8 mouse cellular contexts compared by ENCODE assay signal in the genomic region with DNA sequence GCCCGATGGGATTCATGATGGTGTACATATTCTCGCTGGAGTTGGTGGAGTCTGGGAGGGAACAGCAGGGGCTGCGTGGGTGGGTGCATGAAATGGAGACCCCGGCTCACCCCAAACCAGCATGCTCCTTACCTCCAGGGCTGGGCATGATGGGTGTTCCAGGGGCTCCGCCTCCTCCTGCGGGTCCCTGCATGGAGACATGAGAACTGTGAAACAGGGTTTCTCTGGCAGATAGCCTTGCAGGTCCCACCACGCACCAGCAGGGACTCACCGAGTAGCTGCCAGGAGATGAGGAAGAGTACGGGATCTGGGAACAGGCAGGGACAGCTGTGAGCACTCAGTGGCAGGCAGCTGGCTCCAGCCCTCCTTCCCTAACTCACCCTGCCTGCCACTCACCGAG. TPM values are rescaled to one million over a fixed set of nuclear protein-coding genes. Genes with fewer than 3 reads are reported as not detected.
DNase-seq lines count a peak whose midpoint lies in the region; ATAC-seq and TF ChIP-seq lines count a peak whose summit lies in the region.

No protein-coding gene starts in this region.

- peak overlapping the region; percentile 45 for H3K4me3 ChIP-seq in kidney, embryonic 14.5 days (ENCODE audit: low read length)
- peak overlapping the region; percentile 53 for H3K4me3 ChIP-seq in forebrain, embryonic 16.5 days (replicated peaks; ENCODE audit: low read length)
- no peak overlapping the region for H3K4me3 ChIP-seq in liver, postnatal 0 days (ENCODE audit: low read depth, low read length)

- no peak for DNase-seq in kidney, adult 11 months
- peak; percentile 78 for DNase-seq in R1 (ENCODE audit: low read depth, low spot score)
- DNase-seq in liver, postnatal 0 days = no peak
- no peak for DNase-seq in spleen, postnatal 36 days (ENCODE audit: low spot score in 2 of 2)
- no peak for DNase-seq in frontal cortex, adult 2 months (ENCODE audit: extremely low spot score in 1 of 2, low spot score in 1 of 2)

- peaks cover 63% of the 10 kb centered on the region for H3K4me1 ChIP-seq in kidney, embryonic 14.5 days (ENCODE audit: control insufficient read depth, insufficient read depth, low read length)
- peaks cover 52% of the 10 kb centered on the region for H3K4me1 ChIP-seq in forebrain, embryonic 16.5 days (replicated peaks; ENCODE audit: control insufficient read depth, insufficient read depth, low read length)
- H3K4me1 ChIP-seq in liver, postnatal 0 days (ENCODE audit: insufficient read depth) = peaks cover 34% of the 10 kb centered on the region

- peak overlapping the region; percentile 69; the same call in 1 of the 2 replicates for H3K9ac ChIP-seq in kidney, embryonic 14.5 days (ENCODE audit: low read depth, low read length)
- peak overlapping the region; percentile 54 for H3K9ac ChIP-seq in forebrain, embryonic 16.5 days (replicated peaks; ENCODE audit: low read depth, low read length)
- no peak overlapping the region for H3K9ac ChIP-seq in liver, postnatal 0 days (replicated peaks)

- H3K27ac ChIP-seq in kidney, embryonic 14.5 days (ENCODE audit: low read depth, low read length) = peak overlapping the region; percentile 62
- no peak overlapping the region for H3K27ac ChIP-seq in forebrain, embryonic 16.5 days (ENCODE audit: low read length)
- no peak overlapping the region for H3K27ac ChIP-seq in liver, postnatal 0 days (ENCODE audit: low read depth)

- ATAC-seq in kidney, embryonic 14.5 days (ENCODE audit: low FRiP score, low TSS enrichment) = no peak
- ATAC-seq in forebrain, embryonic 16.5 days = peak; percentile 1; the same call in 1 of the 2 replicates
- no peak for ATAC-seq in liver, postnatal 0 days
- no peak for ATAC-seq in CD4-positive, CD25-positive, alpha-beta regulatory T cell, adult 4 months

- WGBS in kidney, embryonic 14.5 days = 16% methylated on average over 10 of the region's 10 CpGs
- 14% methylated on average over 10 of the region's 10 CpGs for WGBS in forebrain, embryonic 16.5 days
- WGBS in liver, postnatal 0 days (ENCODE audit: insufficient replicate concordance) = 61% methylated on average over 10 of the region's 10 CpGs

- H3K4me2 ChIP-seq in kidney, embryonic 14.5 days (replicated peaks; ENCODE audit: low read depth, low read length) = peak overlapping the region; percentile 82
- peak overlapping the region; percentile 87 for H3K4me2 ChIP-seq in forebrain, embryonic 16.5 days (ENCODE audit: low read length)
- H3K4me2 ChIP-seq in liver, postnatal 0 days (ENCODE audit: low read depth, low read length) = 0 out of 2 replicates have a peak overlapping the region, but pooled peaks have one; percentile 66

- H3K27me3 ChIP-seq in kidney, embryonic 14.5 days (ENCODE audit: control insufficient read depth, insufficient read depth, low read length) = no peaks in the 10 kb centered on the region
- no peaks in the 10 kb centered on the region for H3K27me3 ChIP-seq in forebrain, embryonic 16.5 days (replicated peaks; ENCODE audit: control insufficient read depth, insufficient read depth, low read length)
- H3K27me3 ChIP-seq in liver, postnatal 0 days (ENCODE audit: insufficient read depth, low read length) = no peaks in the 10 kb centered on the region

- TF ChIP-seq CTCF in liver, postnatal 0 days (IDR thresholded peaks at IDR 0.05; ENCODE audit: low read depth) = no peak

- H3K9me3 ChIP-seq in kidney, embryonic 14.5 days (ENCODE audit: control insufficient read depth, low read length) = no peaks in the 10 kb centered on the region; the same call in 1 of the 2 replicates
- no peaks in the 10 kb centered on the region for H3K9me3 ChIP-seq in forebrain, embryonic 16.5 days (ENCODE audit: control insufficient read depth, low read length)
- no peaks in the 10 kb centered on the region for H3K9me3 ChIP-seq in liver, postnatal 0 days (ENCODE audit: low read length)

- no peak for TF ChIP-seq EP300 in liver, postnatal 0 days (IDR thresholded peaks at IDR 0.05; ENCODE audit: low read depth)

- H3K36me3 ChIP-seq in kidney, embryonic 14.5 days (ENCODE audit: control insufficient read depth, insufficient read depth, low read length) = peaks cover 33% of the 10 kb centered on the region
- H3K36me3 ChIP-seq in forebrain, embryonic 16.5 days (ENCODE audit: control insufficient read depth, insufficient read depth) = no peaks in the 10 kb centered on the region; the same call in 1 of the 2 replicates
- H3K36me3 ChIP-seq in liver, postnatal 0 days (replicated peaks; ENCODE audit: insufficient read depth, low read length) = peaks cover 8% of the 10 kb centered on the region; the same call in 1 of the 2 replicates

RNA-seq across cellular contexts. Expression of a gene that starts 4.5 kb away (rescaled TPM):
- polyA plus RNA-seq in kidney, embryonic 14.5 days (2014; fragmentation: Nextera tagmentation; extraction: Ambion mirVana) = 102 and 118 TPM in 2 replicates
- 116 and 141 TPM in 2 replicates for polyA plus RNA-seq in forebrain, embryonic 16.5 days (2015; fragmentation: Nextera tagmentation; extraction: Ambion mirVana)
- 18.8 and 21.6 TPM in 2 replicates for polyA plus RNA-seq in liver, postnatal 0 days (2015; fragmentation: Nextera tagmentation; extraction: Ambion mirVana)
- polyA plus RNA-seq in CD4-positive, CD25-positive, alpha-beta regulatory T cell, adult 4 months (2017; shearing (Covaris generic)) = 10 to 100 TPM; 26.0 to 58.7 TPM
- 69.0 and 81.9 TPM in 2 replicates for polyA plus RNA-seq in frontal cortex, adult 2 months (2012; rRNA removed)

RNA-seq across cellular contexts. Expression of a gene that starts 9.9 kb away (rescaled TPM):
- 172 and 220 TPM in 2 replicates for polyA plus RNA-seq in kidney, embryonic 14.5 days (2014; fragmentation: Nextera tagmentation; extraction: Ambion mirVana)
- polyA plus RNA-seq in forebrain, embryonic 16.5 days (2015; fragmentation: Nextera tagmentation; extraction: Ambion mirVana) = 100 and 121 TPM in 2 replicates
- 32.5 and 35.4 TPM in 2 replicates for polyA plus RNA-seq in liver, postnatal 0 days (2015; fragmentation: Nextera tagmentation; extraction: Ambion mirVana)
- 10 to 100 TPM in 1 of 2 experiments, 1 to 10 TPM in 1; 5.9 to 15.0 TPM for polyA plus RNA-seq in CD4-positive, CD25-positive, alpha-beta regulatory T cell, adult 4 months (2017; shearing (Covaris generic))
- 266 and 276 TPM in 2 replicates for polyA plus RNA-seq in frontal cortex, adult 2 months (2012; rRNA removed)

RNA-seq across cellular contexts. Expression of a gene that starts 17.2 kb away (rescaled TPM):
- polyA plus RNA-seq in kidney, embryonic 14.5 days (2014; fragmentation: Nextera tagmentation; extraction: Ambion mirVana) = 1.1 and 1.4 TPM in 2 replicates
- 0.61 and 1.1 TPM in 2 replicates for polyA plus RNA-seq in forebrain, embryonic 16.5 days (2015; fragmentation: Nextera tagmentation; extraction: Ambion mirVana)
- polyA plus RNA-seq in liver, postnatal 0 days (2015; fragmentation: Nextera tagmentation; extraction: Ambion mirVana) = 9.8 and 10.4 TPM in 2 replicates
- under 1 TPM; 0.43 to 0.89 TPM for polyA plus RNA-seq in CD4-positive, CD25-positive, alpha-beta regulatory T cell, adult 4 months (2017; shearing (Covaris generic))
- 0.78 and 0.86 TPM in 2 replicates for polyA plus RNA-seq in frontal cortex, adult 2 months (2012; rRNA removed)

RNA-seq across cellular contexts. Expression of a gene that starts 33.5 kb away (rescaled TPM):
- polyA plus RNA-seq in kidney, embryonic 14.5 days (2014; fragmentation: Nextera tagmentation; extraction: Ambion mirVana) = 0.31 and 0.41 TPM in 2 replicates
- 0.20 TPM in 1 of 2 replicates, not detected in the other for polyA plus RNA-seq in forebrain, embryonic 16.5 days (2015; fragmentation: Nextera tagmentation; extraction: Ambion mirVana)
- polyA plus RNA-seq in liver, postnatal 0 days (2015; fragmentation: Nextera tagmentation; extraction: Ambion mirVana) = 2.1 and 2.3 TPM in 2 replicates
- polyA plus RNA-seq in CD4-positive, CD25-positive, alpha-beta regulatory T cell, adult 4 months (2017; shearing (Covaris generic)) = not detected
- polyA plus RNA-seq in frontal cortex, adult 2 months (2012; rRNA removed) = 0.15 and 0.20 TPM in 2 replicates

RNA-seq across cellular contexts. Expression of a gene that starts 59.5 kb away (rescaled TPM):
- polyA plus RNA-seq in kidney, embryonic 14.5 days (2014; fragmentation: Nextera tagmentation; extraction: Ambion mirVana) = 12.9 and 22.4 TPM in 2 replicates
- 17.1 and 18.9 TPM in 2 replicates for polyA plus RNA-seq in forebrain, embryonic 16.5 days (2015; fragmentation: Nextera tagmentation; extraction: Ambion mirVana)
- 9.5 and 9.7 TPM in 2 replicates for polyA plus RNA-seq in liver, postnatal 0 days (2015; fragmentation: Nextera tagmentation; extraction: Ambion mirVana)
- 10 to 100 TPM; 41.4 to 50.4 TPM for polyA plus RNA-seq in CD4-positive, CD25-positive, alpha-beta regulatory T cell, adult 4 months (2017; shearing (Covaris generic))
- 25.1 and 25.6 TPM in 2 replicates for polyA plus RNA-seq in frontal cortex, adult 2 months (2012; rRNA removed)
